Mouse (Mus musculus): ENCODE results near the gene Tpx2.

The Tpx2 gene

DNA sequence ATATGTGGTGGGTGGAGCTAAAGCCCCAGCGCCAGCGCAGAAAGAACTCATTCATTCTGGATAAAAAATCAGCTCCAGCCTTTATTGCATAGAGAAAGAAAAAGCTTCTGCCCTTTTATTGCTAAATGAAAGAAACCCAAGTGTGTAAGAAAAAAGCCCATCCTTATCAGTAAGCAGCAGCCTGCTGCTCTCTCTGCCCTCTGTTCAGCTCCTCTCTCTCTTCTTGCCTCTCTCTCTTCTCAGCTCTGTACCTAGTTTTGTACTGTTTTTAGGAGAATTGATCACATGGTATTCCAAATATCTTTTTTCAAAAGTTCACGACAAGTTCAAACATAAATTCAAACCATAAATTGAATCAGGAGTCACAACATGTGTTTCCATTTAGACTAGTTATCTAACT lies 30.5 kb downstream of the Tpx2 start:
- DNase-seq: no peak

DNA sequence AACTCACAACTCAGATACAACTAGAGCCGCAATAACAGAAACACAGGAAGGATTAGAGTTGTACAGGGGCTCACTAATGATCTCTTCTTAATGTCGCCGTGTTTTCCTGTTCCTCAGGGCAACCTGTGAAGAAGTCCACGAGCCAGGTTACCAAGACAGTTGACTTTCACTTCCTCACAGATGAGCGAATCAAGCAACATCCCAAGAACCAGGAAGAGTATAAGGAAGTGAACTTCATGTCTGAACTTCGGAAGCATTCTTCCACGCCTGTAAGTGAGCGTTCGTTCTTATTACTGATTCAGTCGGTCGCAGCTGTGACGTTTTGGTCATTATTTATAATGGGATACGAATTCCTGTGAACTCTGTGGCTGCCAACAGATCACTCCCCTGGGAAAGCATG lies 33.1 kb downstream of the Tpx2 start:
- no peak for DNase-seq

DNA sequence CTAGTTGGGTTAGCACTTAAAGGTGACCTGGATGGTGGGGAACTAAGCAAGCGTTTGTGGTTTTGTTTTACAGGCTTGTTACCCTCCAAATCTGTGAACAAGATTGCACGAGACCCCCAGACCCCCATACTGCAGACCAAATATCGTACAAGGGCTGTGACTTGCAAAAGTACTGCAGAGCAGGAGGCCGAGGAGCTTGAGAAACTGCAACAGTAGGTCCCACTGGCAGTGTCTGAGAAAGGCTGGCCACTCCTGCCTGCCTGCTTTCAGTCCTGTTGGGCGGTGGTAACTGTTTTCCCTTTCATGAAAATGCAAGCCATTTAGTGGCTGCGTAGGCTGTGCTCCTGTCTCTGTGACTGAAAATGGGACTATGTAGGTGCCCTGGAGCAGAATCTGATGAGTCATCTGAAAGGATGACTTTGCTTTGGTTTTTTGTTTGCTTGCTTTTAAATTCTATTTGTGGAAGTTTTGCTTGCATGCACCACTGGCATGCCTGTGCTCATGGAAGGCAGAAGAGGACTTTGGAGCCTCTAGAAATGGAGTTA lies 36.4 kb downstream of the Tpx2 start:
- DNase-seq: no peak

DNA sequence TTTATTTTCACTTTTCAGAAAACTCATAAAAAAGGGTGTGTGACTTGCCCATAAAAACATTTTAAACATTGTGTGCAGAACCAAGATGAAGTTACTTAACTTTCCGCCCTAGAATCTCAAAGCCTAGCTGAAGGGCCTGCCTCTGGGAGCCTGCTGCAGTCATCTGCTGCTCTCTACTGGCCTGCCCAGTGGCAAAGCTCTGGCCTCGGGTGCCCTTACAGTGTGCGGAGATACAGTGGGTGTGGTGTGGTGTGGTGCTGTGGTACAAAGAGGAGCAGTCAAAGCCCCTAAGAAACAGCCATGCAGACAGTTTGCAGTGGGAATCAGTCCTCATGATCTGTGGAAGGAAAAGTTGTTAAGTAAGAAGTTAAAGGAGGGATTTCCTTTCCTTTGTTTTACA lies 39.5 kb downstream of the Tpx2 start:
- DNase-seq: no peak

DNA sequence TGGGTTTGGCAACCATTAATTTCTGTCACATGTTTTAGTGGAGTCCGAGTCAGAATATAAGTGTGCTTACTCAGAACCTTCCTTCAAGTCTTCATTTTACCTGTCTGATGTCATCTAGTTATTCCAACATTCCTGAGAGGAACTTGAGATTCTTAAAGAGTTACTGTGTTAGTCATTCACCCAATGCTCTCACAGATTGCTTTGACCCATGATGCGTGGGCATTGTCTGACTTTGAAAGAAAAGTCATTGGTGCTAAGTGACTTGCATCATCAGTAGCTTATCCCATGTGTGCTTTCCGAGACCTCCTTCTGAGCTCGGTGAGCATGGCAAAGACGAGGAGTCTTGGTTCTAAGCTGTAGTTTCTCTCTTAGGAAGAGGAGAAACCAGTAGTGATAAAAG lies 41.0 kb downstream of the Tpx2 start:
- DNase-seq: no peak

DNA sequence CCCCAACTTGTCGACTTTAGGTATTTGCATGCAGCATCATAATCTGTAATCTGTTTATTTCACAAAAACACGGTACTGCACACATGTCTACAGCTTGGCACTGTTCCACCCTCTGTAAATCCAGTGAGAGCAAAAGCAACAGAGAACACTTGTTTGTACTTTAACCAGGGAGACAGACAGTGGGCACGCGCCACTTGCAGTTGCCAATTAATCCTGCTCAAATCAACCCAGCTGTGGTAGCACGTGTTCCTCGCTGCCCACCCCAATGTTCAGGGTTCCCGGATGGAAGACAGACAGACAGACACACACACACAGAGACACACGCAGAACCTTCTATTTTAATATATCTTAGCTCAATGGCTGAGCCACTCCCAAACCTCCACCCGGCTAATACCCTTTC lies 48.1 kb downstream of the Tpx2 start:
- DNase-seq: no peak

DNA sequence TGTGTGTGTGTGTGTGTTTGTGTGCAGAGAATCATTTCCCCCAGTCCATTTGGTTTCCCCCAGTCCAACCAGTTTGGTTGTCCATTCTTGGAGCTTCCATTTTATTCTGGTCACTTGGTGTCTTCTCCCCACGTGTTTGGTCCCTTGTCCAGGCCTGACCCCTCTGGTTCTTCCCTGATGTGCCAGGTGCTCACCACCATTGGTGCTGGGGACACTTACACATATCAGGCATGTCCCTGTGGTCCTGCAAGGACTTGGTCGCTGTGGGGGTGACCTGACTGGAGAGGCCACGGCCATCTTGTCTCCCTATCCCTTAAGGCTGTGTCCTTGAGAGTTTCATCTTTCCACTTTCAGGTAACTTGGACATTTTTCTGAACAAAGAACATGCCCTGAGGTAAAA lies 49.2 kb downstream of the Tpx2 start:
- no peak for DNase-seq

DNA sequence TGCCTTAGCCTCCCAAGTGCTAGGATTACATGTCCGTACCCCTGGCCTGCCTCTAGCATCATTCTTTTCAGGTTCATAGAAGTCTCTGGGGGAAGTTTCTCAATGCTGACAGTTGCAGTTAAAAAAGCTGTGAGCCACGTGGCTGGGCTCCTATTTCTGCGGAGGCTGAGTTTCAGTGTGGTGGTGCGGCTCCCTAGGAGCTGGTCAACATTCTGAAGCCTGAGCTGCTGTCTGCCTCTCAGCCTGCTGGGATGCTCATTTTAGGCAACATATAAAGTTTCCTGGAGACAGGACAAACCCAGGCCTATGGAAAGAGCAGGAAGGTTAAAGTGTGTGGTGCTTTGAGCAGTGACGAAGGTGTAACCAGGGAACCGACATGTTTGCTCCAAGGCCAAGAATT lies 51.2 kb downstream of the Tpx2 start:
- no peak for DNase-seq

DNA sequence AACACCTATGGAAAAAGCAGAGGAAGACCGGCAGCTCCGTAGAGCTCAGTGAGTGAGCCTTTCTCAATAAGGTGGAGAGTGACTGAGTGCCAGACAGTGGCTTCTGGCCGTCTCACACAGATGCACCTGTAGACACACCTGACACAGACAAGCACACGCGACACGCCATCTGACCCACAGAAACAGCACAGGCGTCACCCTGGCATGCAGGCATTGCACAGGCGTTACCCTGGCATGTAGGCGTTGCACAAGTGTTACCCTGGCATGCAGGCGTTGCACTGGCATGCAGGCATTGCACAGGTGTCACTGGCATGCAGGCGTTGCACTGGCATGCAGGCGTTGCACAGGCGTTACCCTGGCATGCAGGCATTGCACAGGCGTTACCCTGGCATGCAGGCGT lies 53.5 kb downstream of the Tpx2 start:
- DNase-seq: no peak

DNA sequence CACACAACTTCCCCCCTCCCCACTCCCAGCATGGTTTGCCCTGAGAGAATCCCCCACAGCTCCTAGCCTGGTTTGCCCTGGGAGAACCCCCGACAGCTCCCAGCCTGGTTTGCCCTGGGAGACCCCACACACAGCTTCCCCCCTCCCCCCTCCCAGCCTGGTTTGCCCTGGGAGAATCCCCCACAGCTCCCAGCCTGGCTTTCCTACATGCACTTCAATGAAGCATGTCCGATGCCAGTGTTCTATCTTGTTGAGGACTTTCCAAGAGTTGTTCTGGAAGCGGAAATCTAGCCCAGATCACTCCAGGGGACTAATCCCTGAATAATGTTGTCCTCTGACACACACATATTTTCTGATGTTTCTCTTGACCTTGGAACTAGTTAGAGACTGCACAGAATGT lies 54.9 kb downstream of the Tpx2 start:
- DNase-seq: no peak

DNA sequence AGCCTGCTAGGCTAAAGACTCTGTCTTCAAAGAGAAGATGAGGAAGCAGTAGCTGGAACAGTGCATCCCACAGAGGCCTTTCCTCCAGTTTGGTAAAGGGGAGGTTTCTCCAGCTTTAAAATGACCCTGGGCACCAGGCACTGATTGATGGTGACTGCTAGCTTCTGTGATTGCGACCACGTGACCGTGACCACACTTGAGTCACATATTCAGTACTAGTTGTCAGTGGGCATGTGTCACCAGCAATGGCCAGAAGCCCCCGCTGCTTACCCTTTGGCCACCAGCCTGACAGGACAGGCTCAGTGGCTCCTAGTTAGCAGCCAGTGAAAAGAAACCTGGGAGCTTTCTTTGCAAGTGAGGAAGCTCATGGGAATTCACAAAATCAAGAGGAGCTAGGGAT lies 55.8 kb downstream of the Tpx2 start:
- DNase-seq: no peak

DNA sequence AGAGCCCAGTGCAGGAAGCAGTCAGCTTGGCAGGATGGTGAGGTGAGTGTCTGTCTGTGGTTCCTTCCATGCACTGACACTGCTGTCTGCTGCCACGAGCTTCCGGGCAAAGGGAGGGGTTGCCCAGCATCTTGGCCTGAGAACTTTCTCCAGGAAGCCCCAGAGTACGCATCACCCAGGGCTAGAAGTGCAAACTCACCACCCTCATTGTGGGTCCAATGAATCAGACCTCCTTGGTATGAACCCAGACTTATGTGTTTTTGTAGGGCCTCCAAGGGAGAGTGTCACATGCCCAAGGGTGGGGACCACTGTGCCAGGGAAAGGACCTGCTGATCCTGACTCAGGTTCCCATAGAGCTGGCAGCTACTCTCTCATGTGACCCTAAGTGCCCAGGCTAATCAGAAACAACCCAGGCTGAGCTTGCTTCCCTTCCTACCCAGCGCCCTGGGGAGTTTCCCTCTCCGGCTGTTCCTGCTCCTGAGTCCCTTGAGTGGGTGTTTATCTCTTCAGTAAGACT lies 56.4 kb downstream of the Tpx2 start:
- no peak for DNase-seq

DNA sequence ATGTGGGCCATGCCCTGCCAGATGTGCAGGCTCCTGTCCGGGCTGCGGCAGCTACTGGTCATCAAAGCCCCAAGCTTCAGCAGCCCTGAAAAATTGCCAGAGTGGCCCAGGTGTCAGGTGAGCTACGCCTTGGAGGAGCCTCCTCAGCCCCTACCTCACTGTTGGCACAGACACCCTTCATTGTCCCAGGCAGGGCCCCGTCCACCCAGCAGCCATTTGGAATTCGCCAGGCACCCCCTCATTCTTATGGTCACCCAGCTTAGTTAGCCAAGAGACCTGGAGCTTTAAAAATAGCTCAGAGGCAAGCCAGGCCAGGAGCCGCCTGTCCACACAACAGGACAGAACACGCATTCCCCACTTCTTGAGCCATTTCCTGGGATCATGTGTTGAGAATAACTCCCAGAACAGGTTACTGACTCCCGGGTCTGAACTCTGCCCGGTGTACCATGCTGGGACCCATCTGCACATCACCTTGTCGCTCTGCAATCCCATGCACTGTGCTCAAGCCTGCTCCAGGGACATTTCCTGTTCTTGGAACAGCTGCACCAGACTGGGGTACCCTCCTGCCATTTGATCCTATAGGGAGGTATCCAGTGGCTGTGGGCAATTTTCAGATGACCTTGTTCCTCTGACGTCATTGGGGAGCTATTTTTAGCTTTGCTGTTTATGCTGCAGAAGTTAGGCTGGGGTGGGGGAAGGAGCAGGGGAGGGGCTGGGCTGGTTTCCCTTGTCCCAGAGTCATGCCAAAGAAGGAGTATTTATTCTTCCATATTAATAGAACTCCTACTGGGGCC lies 57.5 kb downstream of the Tpx2 start:
- no peak for DNase-seq

DNA sequence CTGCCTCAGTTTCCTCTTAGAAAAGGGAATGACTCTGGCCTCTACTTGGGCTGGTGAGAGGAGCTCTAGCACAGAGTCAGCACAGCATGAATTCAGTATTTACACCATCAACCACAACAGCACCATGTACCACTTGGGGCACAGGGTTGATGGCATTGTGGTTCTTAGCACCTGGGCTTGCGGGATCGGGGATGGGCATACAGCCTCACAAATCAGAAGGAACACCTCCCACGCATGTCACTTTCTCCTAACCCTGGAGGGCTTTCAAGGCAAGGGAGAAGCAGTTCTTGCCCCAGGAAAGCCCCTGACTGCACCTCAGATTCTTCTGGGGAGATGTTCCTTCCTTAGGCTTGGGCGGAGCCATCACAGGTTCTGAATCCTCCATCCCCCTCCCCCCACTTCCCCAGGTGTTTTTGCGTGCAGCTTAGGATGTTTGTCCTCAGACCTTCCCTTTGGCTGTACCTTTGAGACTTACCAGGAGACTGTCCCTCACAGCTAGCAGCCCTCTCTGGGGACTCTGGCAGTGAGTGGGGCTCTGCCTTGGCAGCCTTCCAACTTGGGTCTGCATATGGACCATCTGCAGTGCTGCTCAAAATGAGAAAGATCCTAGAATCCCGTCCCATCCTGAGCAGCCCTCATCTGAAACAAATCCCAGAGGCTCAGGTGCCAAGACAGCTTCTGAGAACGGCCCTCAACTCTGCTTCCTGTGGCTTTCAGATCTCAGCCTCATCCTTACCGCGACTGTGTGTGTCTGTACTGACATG lies 58.7 kb downstream of the Tpx2 start:
- no peak for DNase-seq

DNA sequence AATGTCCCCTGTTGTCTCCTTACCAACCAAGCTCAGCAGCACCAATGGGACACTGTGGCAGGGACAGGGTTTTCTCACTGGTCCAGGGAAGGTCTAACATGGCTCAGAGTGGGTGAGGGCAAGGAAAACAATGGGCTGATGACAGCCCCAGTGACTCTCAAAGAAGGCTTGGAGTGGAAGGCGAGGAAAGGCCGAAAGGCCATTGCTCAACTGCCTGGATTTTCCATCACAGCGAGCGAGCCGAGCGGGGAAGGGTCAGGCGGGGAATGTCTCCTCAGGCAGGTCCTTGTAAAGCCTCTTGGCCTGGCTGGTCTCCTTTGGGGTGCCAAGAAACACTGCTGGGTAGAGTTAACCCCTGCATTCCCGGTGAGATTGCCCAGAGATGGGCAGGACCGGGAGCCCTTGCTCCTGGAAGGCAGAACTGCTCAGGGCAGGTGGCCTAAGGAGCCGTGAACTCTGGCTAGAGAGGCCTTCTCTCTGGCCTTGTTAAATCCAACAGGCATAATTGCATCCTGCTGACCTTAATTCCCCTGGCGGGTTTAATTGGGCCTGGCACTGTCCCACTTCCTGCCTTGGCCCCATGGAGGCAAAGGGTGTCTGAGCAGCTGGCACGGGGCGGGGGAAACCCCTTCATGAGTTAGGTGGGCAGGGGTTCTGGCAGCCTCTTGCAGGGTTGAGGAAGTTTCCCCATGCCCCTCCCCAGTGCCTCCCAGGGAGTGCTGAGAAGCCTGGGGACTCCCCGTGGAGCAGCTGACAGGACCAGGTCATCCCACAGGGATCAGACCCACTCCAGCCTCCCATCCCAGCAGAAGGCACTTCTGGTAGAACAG lies 59.6 kb downstream of the Tpx2 start:
- no peak for DNase-seq

DNA sequence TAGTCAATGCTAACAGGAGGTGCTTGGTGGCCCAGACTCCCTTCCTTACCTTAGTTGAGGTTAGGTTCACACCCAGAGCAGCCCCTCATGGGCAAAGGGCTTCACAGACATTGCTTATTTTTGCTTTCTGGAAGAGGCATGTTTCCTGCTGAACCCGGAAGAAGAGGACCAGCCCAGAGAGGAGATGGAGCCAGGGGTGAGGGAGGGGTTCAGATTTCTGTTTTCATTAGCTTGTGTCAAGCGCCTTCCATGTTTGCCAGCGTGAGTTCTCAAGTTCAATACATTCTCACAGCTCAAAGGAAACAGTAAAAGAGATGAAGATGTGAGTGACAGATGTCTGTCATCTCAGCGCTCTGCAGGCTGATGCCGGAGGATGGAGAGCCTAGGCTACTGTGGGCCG lies 62.1 kb downstream of the Tpx2 start:
- no peak for DNase-seq

DNA sequence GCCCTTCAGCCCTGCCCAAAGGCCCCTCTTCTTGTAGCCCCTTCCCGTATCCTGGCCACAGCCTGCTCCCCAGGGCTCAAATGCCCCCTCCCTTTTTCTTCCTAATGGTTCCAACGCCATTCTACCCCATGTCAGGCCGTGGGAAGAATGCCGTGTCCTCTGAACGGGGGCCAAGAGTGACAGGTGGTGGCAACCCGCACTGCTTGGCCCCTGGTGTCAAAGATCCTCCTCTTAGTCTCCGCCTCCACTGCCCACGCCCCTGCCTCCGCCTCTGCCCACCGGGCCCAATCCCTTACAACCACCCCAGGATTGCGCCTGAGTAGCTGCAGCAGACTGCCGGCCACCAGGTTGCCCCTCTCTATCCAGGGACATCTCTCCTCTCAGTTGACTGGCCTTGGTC lies 63.3 kb downstream of the Tpx2 start, which contains the start of gene Mylk2:
Gene Mylk2 (plus strand): TSS at position 322 of the 400 bp plus-strand sequence.
- no peak for DNase-seq

DNA sequence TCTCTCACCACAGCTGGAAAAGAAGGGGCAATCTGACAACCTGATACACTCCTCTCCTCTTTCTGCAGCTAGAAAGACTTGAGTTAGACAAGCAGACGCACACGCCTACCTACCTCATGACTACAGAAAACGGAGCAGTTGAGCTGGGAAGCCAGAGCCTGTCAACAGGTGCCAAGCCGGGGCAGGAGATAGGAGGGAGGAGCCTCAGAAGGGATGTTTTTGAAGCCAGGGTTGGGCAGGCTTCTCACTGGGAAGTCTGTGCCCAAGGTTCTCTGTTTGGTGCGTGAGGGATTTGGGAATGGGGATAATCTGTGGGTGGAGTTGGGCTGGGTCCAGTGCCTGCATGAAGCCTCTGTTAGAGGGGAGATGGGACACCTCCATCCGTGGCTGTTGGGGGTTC lies 63.7 kb downstream of the Tpx2 start:
- DNase-seq: no peak

DNA sequence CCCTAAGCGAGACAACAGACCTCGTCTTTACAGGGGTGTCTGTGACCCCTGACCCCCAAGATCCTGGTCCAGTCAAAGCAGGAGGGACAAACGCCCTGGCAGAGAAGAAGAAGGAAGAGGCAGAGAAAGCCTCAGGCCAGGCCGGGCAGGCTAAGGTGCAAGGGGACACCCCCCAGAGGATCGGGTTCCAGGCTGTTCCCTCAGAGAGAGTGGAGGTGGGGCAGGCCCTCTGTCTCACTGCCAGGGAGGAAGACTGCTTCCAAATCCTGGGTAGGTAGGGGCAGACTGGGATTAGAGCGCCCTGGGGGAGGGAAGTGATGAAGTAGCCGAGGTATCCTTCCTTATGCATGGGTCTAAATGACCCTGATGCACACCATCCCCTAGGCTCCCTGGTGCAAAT lies 65.7 kb downstream of the Tpx2 start:
- DNase-seq: no peak

DNA sequence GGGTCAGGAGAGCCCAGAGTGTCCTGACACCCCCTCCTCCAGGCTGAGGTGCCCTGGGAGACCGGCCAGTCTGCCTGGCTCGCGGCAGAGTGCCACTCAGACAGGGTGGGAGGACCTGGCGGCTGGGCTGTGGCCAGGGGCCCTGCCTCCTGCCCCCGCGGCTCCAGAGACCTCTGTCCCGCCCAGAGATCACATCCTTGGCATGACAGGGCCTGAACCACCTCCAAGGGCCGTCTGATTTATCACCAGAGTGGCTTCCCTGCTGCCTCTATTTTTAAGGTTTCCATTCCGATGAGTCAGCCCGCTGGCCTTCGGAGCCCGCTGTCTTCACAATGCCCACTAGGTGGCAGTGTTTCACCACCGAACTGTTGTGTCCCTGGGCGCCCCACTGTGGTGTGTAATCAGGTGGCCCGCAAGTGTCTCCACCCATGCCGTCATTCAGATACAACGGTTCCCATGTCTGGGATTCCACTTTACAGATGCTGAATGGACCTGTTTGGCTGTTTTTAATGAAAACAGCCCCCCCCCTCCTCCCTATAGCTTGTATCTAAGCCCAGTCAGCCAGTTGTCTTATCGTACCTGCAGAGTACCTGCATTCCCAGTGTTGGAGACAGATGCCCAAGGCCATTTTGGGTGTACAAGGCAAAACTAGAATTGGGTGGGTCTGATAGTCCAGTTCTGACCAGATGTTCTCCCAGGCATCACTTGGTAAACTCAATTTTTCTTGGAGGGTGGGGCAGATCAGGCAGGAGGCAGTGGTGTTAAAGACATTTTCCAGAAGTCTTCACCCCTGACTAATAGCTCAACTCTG lies 66.8 kb downstream of the Tpx2 start:
- DNase-seq: peak; percentile 85

DNA sequence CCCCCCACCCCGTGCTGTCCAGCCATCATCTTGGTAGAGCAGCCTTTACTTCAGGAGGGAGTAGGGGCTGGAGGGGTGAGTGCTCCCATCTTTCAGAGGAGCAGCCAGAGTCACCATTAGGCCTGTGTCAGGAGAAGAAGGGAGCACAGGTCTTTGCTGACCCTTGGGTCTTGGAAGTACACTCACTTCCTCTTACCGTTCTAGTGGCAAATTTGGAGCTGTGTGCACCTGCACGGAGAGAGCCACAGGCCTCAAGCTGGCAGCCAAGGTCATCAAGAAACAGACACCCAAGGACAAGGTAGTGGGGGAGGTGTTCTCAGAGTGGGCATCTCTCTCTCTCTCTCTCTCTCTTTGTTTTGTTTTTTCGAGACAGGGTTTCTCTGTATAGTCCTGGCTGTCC lies 67.7 kb downstream of the Tpx2 start:
- no peak for DNase-seq

DNA sequence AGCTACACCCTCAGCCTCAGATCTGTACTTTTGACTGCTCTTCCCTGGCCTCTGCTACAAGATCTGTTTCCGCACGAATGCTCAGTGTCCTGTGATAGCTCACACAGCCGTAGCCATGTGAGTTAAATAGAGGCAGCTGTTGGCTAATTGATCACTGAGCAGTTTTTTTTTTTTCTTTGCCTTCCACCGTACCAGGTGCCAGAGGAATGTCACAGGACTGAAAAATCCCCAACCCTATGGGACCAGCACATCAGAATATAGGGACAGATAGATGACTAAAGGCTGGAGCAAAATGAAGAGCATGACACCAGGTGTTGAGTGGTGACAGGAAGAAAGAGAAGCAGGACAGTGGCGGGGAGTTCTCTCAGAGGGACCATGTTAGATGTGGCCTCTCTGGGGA lies 68.3 kb downstream of the Tpx2 start:
- DNase-seq: no peak

All from lung, postnatal 14 days (tissue).